Mouse (Mus musculus): Measurements from ENCODE around the gene Tgm3. TPM values are rescaled to one million over a fixed set of nuclear protein-coding genes. Genes with fewer than 3 reads are reported as not detected.

Tgm3 gene
- not detected in 2 replicates for polyA plus RNA-seq (2012)

DNA sequence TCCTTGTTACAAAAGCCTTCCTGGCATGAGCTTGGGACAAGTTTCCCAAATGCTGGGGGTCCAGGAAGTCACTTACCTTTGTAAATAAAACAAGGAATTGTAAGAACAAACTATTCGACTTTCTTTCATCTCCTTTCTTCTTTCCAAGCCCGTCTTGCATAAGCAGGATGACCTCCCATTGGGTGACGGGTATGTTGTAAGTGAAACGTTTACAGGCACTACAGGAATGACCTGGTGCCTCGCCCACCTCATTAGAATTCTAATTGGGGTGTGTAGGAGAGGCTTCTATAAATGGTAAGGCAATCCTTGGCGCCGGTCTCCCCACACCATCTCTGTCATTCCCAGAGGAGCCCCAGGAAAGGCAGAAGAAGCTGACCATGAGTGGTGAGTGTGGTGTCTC lies at the start of gene Tgm3:
TSS of gene Tgm3 (plus strand) at position 324 of the 400 bp plus-strand sequence.
- TF ChIP-seq GATA1 (IDR thresholded peaks at IDR 0.05; ENCODE audit: low read length): no peak

DNA sequence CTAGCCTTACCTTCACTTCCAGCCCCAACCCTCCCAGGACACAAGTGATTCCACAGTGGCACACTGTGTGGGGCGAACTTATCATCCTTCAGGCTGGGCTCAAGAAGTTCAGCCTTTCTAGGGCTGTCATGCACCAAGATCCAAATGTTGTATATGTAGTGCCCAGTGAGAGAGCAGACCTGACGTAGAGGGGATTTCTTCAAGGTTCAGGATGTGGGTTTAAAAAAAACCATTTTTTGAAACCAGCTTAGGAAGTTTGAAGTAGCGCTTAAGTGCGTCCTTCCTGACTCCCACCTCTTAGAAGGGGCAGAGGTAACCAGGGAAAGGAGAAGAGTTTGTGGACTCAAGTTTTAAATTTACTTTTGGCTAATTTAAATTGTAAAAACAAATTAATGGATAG lies 31.5 kb upstream of the Tgm3 start:
- no peak for TF ChIP-seq GATA1 (IDR thresholded peaks at IDR 0.05; ENCODE audit: low read length)

DNA sequence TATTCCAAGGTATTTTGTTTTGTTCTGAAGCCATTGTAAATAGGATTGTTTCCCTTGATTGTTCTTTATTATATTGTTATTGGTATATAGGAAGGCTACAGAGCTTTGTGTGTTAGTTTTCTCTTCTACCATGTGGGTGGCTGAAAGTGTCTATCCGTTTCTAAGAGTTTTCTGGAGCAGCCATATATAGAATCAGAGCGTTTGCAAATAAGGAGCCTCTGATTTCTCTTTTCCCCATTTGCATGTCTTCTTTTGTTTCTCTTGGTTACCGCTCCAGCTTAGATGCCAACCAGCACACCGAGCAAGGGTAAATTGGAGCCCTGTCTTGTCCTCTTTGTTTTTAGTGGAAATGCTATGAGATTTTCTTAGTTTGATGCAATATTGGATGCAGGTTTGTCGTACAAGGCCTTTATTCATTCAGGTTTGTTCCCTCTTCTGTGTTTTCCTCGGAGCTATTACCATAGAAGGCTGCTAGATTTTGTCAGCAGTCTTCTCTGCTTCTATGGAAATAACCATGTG lies 24.6 kb upstream of the Tgm3 start:
- TF ChIP-seq GATA1 (IDR thresholded peaks at IDR 0.05; ENCODE audit: low read length): no peak

DNA sequence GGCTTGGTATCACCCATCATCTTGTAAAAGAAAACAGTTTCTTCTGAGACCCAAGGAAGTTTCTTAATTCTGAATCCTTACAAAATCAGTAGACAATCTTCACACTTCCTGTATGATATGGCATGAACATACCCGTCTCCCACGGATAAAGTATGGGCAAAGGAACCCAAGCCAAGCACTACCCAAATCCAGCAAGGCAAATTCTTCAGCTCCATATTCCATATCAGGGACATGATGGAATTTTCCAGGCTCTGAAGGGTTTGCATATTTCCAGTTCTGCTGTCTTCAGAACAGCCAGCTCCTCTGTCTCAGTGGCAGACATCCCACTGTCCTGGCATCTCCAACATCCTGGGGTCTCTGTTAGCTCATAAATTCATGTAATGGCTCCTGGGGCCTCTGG lies 22.5 kb upstream of the Tgm3 start:
- no peak for TF ChIP-seq GATA1 (IDR thresholded peaks at IDR 0.05; ENCODE audit: low read length)

DNA sequence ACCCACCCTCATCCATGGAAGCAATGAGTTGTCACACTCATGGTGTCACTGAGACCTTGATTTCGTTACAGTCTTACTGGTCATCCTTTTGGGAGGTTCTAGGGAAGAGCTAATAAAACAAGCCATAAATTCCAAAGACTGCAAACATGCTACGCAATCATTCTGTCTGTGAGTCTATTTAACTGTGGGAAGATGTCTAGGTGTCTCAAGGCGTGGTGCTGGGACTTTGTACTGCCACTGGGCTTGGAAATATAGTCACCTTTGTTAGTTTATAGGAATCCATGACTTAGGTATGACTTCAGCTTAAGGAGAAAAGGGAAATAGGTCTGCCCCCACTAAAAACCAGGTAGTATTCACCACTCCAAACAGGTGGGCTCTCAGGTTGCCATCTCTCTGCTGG lies 17.7 kb upstream of the Tgm3 start:
- TF ChIP-seq GATA1 (IDR thresholded peaks at IDR 0.05; ENCODE audit: low read length): no peak

DNA sequence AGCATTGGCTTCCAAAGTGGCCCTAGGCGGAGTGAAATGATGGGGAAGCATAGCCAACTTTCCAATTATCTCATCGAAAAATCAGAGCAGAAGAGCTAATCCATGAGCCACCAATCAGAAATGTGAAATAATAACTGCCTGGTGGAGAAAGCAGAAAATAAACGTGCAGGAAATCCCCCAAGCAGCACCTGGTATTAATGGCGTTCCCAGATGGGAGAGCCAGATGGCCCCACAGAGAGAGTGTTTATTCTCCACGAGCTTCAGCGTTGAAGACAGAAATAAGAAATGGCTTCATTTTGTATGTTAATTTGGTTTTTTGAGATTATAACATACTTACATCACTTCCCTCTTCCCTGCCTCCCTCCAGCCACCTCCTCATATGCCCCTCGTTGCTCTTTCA lies 13.7 kb upstream of the Tgm3 start:
- no peak for TF ChIP-seq GATA1 (IDR thresholded peaks at IDR 0.05; ENCODE audit: low read length)

DNA sequence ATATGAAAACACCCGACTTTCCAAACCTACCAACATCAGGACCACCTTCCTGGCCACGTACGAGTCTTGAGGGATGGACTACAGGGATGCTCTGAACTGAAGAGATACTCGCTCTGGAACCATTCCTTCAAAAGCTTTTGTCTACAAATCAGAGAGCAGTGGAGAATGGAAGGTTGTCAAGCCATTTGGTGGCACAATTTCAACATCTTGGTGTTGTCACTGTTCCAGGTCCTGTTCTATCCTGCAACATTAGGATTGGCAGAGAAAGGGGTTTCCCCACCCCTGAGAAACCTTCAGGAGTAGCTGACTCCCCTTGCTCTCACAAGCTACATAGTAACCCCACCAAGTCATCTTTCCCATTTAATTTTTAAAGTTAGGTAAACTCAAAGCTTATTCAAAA lies 12.9 kb upstream of the Tgm3 start:
- TF ChIP-seq GATA1 (IDR thresholded peaks at IDR 0.05; ENCODE audit: low read length): no peak

DNA sequence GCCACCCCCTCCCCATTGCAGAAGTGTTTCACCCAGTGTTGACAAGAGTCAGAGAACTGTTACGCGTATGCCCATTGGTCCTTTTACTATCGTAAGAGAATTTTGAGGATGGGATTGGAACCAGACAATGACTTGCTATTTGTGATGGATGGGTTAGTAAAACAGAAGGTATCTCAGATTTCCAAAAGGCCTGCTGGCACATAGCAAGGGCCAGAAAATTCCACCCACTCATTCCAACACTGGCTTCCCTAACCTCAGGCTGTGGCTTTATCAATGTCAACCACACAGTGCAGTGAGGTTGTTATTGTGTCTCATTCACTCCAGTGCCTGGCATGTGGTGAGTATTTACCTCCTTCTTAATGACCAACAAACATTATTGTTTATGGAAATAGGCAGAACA lies 11.5 kb upstream of the Tgm3 start:
- no peak for TF ChIP-seq GATA1 (IDR thresholded peaks at IDR 0.05; ENCODE audit: low read length)

DNA sequence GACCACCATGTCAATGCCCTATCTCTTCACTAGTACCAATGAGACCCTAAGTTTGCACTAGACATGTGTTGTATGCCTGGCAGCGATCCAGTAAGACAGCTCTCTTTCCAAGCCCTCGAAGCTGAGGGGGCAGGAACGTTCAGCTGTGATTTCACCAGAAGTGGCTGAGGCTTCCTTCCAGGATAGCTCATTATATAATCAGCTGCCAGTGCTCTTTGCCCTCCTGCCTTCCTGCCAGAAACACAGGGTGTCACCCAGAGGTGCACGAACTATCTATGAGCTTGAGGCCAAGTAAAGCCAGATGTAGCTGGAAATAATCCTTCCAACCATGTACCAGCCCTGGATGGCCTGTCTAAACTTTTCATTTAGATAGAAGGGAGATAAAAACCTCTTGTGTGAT lies 8.1 kb upstream of the Tgm3 start:
- TF ChIP-seq GATA1 (IDR thresholded peaks at IDR 0.05; ENCODE audit: low read length): no peak

DNA sequence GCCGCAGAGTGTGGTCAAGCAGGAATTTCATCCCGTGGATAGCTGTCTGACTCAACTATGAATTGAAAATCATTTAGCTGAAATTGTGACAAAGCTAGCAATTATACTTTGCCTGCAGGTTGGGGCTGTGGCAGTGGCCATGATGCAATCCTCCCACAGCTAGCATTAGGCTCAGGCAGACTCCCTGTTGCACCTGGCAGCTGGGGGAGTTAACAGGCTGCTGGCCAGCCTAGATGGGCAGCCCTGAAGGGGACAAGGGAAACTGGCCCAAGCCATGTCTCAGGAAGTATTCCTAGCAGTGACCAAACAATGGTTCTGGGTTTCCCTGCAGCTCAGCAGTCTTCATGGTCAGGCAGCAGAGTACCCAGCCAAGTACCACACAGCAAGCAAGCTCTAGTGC lies 2.8 kb upstream of the Tgm3 start:
- no peak for TF ChIP-seq GATA1 (IDR thresholded peaks at IDR 0.05; ENCODE audit: low read length)

DNA sequence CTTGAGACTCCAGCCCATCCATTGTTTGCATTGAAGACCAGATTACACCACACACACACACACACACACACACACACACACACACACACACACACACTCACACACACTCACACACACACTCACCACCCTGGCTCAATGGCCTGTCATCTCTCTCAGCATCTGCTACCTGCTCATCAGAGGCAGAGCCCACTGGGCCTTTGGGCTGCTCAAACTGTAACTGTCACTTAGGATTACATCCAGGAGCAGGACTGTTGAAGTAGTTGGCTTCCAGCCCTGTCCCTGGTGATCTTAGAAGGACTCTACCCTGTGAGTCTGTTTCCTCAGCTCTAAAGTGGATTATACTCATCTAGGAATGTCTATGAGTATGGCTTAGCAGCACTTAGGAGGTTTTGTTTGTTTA lies 1.5 kb downstream of the Tgm3 start:
- no peak for TF ChIP-seq GATA1 (IDR thresholded peaks at IDR 0.05; ENCODE audit: low read length)

DNA sequence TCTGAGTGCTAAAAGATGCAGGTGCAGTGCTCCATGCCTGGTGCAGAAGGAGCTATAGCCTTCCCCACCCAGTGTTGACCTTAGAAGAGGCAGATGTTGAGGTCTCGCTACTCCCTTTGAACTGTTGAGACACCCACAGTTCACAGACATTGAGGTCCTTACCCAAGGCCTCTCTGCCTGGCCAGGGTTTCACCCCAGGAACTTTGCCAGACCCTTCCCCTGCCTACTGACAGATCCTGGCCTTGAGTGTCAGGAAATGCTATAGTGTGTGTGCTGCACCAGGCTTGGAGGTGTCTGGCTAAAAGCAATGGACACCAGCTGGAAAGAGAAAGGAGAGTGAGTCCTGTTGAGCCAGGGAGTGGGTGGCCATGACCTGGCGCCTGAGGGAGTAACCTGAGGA lies 3.0 kb downstream of the Tgm3 start:
- TF ChIP-seq GATA1 (IDR thresholded peaks at IDR 0.05; ENCODE audit: low read length): no peak

DNA sequence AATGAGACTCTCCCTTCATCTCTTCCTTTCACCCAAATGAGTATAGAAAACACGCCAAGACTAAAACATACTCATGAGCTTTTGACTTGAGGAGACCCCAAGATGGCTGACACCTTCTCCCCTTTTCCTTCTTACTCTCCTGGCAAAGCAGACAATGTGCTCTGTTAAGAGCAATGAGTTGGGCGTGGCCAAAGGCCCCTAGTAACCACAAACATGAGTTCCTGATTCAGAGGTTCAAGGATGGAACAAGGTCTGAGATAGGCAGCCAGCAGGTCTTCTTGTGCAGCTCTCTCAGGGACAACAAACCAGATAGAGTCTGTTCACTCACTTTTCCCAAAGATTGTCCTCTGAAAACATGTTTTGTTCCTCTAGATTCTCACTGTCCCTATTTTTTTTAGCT lies 5.9 kb downstream of the Tgm3 start:
- no peak for TF ChIP-seq GATA1 (IDR thresholded peaks at IDR 0.05; ENCODE audit: low read length)

DNA sequence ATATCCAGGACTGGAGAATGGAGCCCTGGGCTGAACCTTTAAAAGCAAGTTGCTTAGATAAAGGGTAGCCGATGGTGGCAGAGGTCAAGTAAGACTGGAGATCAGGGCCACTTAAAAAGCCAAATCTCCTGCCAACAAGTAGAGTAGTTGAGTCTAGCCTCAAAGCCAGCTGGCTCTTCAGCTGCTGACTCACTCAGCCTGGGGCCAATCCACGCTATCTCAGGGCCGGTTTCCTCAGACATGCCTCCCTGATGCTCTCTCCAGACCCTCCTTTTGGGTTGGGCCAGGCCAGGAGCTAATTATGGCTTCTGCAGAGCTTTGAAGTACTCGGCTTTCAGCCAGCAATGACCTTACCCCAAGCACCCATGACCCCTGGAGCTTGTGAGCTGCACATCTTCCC lies 15.7 kb downstream of the Tgm3 start:
- no peak for TF ChIP-seq GATA1 (IDR thresholded peaks at IDR 0.05; ENCODE audit: low read length)

DNA sequence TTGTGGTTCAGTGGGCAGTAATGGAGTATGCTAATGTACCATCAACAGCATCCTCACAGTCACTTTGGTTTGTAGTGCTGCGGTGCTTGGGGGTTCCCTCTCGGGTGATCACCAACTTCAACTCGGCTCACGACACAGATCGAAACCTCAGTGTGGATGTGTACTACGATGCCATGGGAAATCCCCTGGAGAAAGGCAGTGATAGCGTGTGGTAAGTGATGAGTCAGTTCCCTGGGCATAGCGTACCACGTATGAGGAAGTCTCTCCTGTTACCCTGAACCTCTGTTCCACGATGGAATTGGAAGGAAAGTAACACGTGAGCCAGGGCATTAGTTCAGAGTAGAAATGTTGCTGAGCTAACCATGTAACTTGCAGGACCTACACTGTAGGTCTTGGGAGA lies 17.7 kb downstream of the Tgm3 start:
- no peak for TF ChIP-seq GATA1 (IDR thresholded peaks at IDR 0.05; ENCODE audit: low read length)

DNA sequence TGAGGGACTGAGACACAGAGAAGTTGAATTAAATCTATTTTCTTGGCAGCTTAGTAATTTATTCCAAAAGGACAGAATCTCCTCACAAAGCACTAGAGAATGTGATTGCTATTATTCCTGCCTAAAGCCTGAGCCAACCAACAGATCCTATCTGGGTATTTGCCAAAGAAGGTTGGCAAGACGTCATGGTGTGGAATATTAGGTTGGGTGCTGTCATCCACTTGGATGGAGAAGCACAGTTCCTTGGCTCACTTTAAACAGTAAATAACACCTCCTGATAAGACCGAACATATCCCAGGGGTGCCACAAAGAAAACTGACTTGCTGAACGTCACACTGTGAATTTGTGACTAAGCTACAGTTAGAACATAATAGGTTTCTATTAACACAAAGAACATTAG lies 20.5 kb downstream of the Tgm3 start:
- TF ChIP-seq GATA1 (IDR thresholded peaks at IDR 0.05; ENCODE audit: low read length): no peak

DNA sequence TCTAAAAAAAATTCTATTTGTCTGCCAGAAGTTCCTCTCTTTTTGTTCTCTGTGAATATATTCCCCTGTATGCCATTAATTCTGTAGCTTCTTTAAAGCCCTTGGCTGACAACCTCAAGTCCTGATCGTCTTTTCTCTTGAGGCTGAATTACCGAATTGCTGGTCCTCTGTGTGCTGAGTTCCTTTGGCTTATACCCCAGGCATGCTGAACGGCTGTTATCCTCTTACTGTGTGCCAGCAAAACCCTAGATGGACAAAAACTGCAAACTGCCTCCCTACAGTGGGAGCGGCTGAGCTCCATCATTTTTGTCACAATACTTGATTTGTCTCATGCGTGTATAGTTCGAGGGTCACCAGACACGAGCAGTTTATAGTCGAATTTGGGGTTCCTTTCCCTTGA lies 24.7 kb downstream of the Tgm3 start:
- TF ChIP-seq GATA1 (IDR thresholded peaks at IDR 0.05; ENCODE audit: low read length): no peak

DNA sequence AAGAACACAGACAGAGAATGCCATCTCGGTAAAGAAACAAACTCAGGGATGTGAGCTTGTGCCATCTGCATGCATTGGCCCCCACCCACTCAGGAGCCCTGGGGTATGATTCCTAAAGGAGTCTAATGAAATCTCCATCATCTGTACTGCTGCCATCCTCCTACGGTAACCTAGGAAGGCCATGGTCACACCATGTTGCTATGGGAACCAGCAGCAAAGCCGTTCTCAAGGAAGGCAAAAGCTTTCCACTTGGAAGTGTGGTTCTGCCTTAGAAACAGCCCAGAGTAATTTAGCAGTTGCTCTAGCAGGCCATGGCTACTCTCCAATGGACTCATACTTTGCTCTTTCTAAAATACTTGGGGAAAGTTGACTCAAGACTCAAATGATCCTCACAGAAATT lies 26.8 kb downstream of the Tgm3 start:
- TF ChIP-seq GATA1 (IDR thresholded peaks at IDR 0.05; ENCODE audit: low read length): no peak
